Mouse (Mus musculus) heart, embryonic 15.5 days (tissue): ENCODE measurements around the gene Rasgrf1. TPM values are rescaled to one million over a fixed set of nuclear protein-coding genes. Genes with fewer than 3 reads are reported as not detected.
"Not testable (repeated sequence)": the region's sequence is repeated elsewhere in the genome, so short reads cannot be mapped to it uniquely, and the experiment has no call there.

Source experiments
- ATAC-seq: fragments of 200-750 bp; cut with Nextera tagmentation; replicated peaks from 2 replicates; pipeline ENCODE4 v1.8.0; 2017; ENCODE audit warnings: low read depth, moderate TSS enrichment; ENCODE audit not compliant: insufficient number of reproducible peaks, insufficient read depth, low FRiP score
- H3K27ac ChIP-seq: fragments of 300-500 bp; sonication (generic); 2 replicates; pipeline ENCODE4 v1.5.1; 2015; ENCODE audit warnings: mild to moderate bottlenecking, inconsistent platforms
- H3K27me3 ChIP-seq: fragments of 300-500 bp; sonication (generic); 2 replicates; pipeline ENCODE4 v1.6.1; 2015; ENCODE audit warnings: inconsistent platforms
- H3K36me3 ChIP-seq: fragments of 300-500 bp; sonication (generic); 2 replicates; pipeline ENCODE4 v1.6.1; 2015; ENCODE audit warnings: mild to moderate bottlenecking, inconsistent platforms
- H3K4me1 ChIP-seq: fragments of 300-500 bp; sonication (generic); replicated peaks from 2 replicates; pipeline ENCODE4 v1.6.1; 2015; ENCODE audit warnings: inconsistent platforms
- H3K4me2 ChIP-seq: fragments of 300-500 bp; sonication (generic); 2 replicates; pipeline ENCODE4 v1.6.1; 2015; ENCODE audit warnings: inconsistent platforms, mild to moderate bottlenecking, moderate library complexity
- H3K4me3 ChIP-seq: fragments of 300-500 bp; sonication (generic); 2 replicates; pipeline ENCODE4 v1.5.1; 2015; ENCODE audit warnings: mild to moderate bottlenecking, inconsistent platforms
- H3K9ac ChIP-seq: fragments of 300-500 bp; sonication (generic); 2 replicates; pipeline ENCODE4 v1.6.1; 2015; ENCODE audit warnings: mild to moderate bottlenecking, inconsistent platforms
- H3K9me3 ChIP-seq: fragments of 300-500 bp; sonication (generic); replicated peaks from 2 replicates; pipeline ENCODE4 v1.6.1; 2016; ENCODE audit warnings: inconsistent platforms
- WGBS: fragments of 180-500 bp; shearing (Covaris S2); methylation state at CpG from one replicate; pipeline ENCODE4 v1.1.7; 2015; ENCODE audit warnings: mixed read lengths; 5-methylcytosine and 5-hydroxymethylcytosine counted together
- polyA plus RNA-seq: library from polyadenylated mRNA; unstranded; fragments of >200 nt; fragmentation: Nextera tagmentation; extraction: Ambion mirVana; gene quantifications from 2 replicates; pipeline ENCODE4 v1.2.1, GENCODE M21; 2015

Gene Rasgrf1
- polyA plus RNA-seq, 1 experiment from 2014 or later, result 0.11 TPM

GRCm38 (mm10) chr9:90041556-90041955 lies 131.8 kb downstream of the Rasgrf1 start:
- H3K27me3 ChIP-seq, result no peaks in the 10 kb centered on the region
- no peak overlapping the region for H3K27ac ChIP-seq
- H3K36me3 ChIP-seq, result no peaks in the 10 kb centered on the region
- H3K4me2 ChIP-seq, result no peak overlapping the region
- H3K4me3 ChIP-seq, result no peak overlapping the region
- WGBS, result 93% methylated on average over 3 of the region's 3 CpGs
- ATAC-seq, result no peak
- H3K9me3 ChIP-seq, result no peaks in the 10 kb centered on the region
- H3K9ac ChIP-seq, result no peak overlapping the region
- H3K4me1 ChIP-seq, result no peaks in the 10 kb centered on the region

- H3K9me3 ChIP-seq, H3K4me3 ChIP-seq, H3K36me3 ChIP-seq, H3K4me2 ChIP-seq, H3K4me1 ChIP-seq, H3K9ac ChIP-seq, H3K27ac ChIP-seq, ATAC-seq, H3K27me3 ChIP-seq: not testable (repeated sequence)
- 86% methylated on average over 8 of the region's 8 CpGs for WGBS
These were observed 133.2 kb downstream of the Rasgrf1 start for GRCm38 (mm10) chr9:90042906-90043305.

DNA sequence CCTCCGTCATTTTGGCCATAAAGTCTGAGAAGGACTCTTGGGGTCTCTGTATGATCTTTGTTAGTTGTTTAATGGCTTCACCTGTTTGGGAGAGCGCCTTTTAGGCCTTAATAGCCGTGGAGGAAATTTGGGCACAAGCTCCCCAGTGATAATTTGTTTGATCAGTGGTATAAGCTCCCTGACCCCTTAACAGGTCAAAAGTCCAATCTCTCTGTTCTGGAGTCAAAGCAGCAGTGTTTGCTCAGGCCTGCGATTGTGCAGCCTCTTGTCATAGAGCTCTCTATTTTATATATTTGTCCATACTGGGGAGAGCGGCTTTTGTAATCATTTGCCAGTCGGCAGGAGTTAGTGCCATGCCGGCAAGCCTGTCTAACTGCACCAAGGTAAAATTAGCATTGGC lies 135.5 kb downstream of the Rasgrf1 start:
- H3K27me3 ChIP-seq, result no peaks in the 10 kb centered on the region
- no peaks in the 10 kb centered on the region for H3K9me3 ChIP-seq
- 88% methylated on average over 7 of the region's 7 CpGs for WGBS
- H3K9ac ChIP-seq, result no peak overlapping the region
- H3K4me1 ChIP-seq, result no peaks in the 10 kb centered on the region
- no peak overlapping the region for H3K27ac ChIP-seq
- no peaks in the 10 kb centered on the region for H3K36me3 ChIP-seq
- ATAC-seq, result no peak
- no peak overlapping the region for H3K4me2 ChIP-seq
- H3K4me3 ChIP-seq, result no peak overlapping the region

GRCm38 (mm10) chr9:90047937-90048627 lies 138.4 kb downstream of the Rasgrf1 start:
- ATAC-seq, result peak; percentile 77
- Histone ChIP-seq H3K4me2 (no peak overlapping the region), H3K27me3 (no peaks in the 10 kb centered on the region), H3K4me3 (no peak overlapping the region), H3K27ac (peak overlapping the region; percentile 32), H3K9me3 (no peaks in the 10 kb centered on the region), H3K4me1 (no peaks in the 10 kb centered on the region), H3K9ac (no peak overlapping the region), H3K36me3 (no peaks in the 10 kb centered on the region)
- 33% methylated on average over 5 of the region's 5 CpGs for WGBS

- H3K27me3 ChIP-seq, result no peaks in the 10 kb centered on the region
- H3K4me2 ChIP-seq, result peak within 1 kb of the TSS; percentile 93
- H3K9ac ChIP-seq, result peak within 1 kb of the TSS; percentile 71
- WGBS, result 75% methylated on average over 2 of the region's 2 CpGs
- H3K36me3 ChIP-seq, result no peaks in the 10 kb centered on the region
- H3K27ac ChIP-seq, result peak within 1 kb of the TSS; percentile 73
- no peaks in the 10 kb centered on the region for H3K9me3 ChIP-seq
- no peak for ATAC-seq
- H3K4me1 ChIP-seq, result peaks cover 3% of the 10 kb centered on the region; the same call in 1 of the 2 replicates
- peak within 1 kb of the TSS; percentile 73 for H3K4me3 ChIP-seq
These were observed 144.1 kb downstream of the Rasgrf1 start, which contains the start of gene Ctsh for GRCm38 (mm10) chr9:90053852-90054251. Gene Ctsh (plus strand): TSS chr9:90054152.

DNA sequence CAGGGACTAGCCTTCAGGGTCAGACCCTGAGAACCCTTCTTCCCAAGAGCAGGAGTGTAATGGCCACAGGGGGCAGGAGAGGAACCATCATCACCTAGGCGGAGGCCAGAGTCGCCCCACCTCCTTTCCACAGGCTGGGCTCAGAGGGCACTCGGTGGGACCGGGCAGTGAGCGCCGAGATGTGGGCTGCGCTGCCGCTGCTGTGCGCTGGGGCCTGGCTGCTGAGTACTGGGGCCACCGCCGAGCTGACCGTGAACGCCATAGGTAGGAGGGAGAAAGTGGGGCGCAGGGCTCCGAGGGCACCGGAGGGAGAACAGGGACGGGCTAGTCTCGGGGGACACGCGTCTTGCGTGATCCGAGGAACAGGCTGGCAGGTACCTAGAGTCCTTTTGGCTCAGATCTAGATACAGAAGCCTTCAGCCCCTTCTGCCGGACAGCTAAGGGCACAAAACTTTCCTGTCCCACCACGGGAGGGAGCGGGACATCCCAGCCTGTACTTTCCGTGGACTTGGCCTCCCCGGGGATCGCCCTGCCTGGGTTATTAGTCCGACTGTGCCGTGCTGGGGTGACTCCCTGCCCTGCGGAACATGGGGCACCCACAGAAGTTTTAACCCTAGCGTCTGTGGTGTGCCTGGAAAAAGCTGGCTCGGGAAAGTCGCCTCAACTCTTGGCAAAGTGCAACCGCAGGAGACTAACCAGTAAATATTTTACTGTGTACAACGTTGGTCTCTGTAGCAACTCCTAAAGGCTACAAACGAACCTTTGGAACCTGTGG lies 144.8 kb downstream of the Rasgrf1 start:
- peak; percentile 90 for ATAC-seq
- Histone ChIP-seq H3K27ac (peak overlapping the region; percentile 73), H3K9ac (peak overlapping the region; percentile 71), H3K9me3 (no peaks in the 10 kb centered on the region), H3K4me1 (peaks cover 3% of the 10 kb centered on the region; the same call in 1 of the 2 replicates), H3K27me3 (no peaks in the 10 kb centered on the region), H3K4me2 (peak overlapping the region; percentile 93), H3K4me3 (peak overlapping the region; percentile 73), H3K36me3 (no peaks in the 10 kb centered on the region)
- under 1% methylated on average over 37 of the region's 37 CpGs for WGBS

- Histone ChIP-seq H3K9me3 (no peaks in the 10 kb centered on the region), H3K9ac (no peak overlapping the region), H3K27me3 (no peaks in the 10 kb centered on the region), H3K4me2 (peak overlapping the region; percentile 93), H3K4me1 (peaks cover 3% of the 10 kb centered on the region; the same call in 1 of the 2 replicates), H3K4me3 (peak overlapping the region; percentile 73), H3K27ac (no peak overlapping the region), H3K36me3 (no peaks in the 10 kb centered on the region)
- 39% methylated on average over 5 of the region's 5 CpGs for WGBS
- ATAC-seq, result no peak
These were observed 145.7 kb downstream of the Rasgrf1 start for GRCm38 (mm10) chr9:90055409-90055808.

- no peaks in the 10 kb centered on the region for H3K36me3 ChIP-seq
- H3K4me2 ChIP-seq, result peak overlapping the region; percentile 93; the same call in 1 of the 2 replicates
- H3K27me3 ChIP-seq, result no peaks in the 10 kb centered on the region
- no peak overlapping the region for H3K27ac ChIP-seq
- peak overlapping the region; percentile 73; the same call in 1 of the 2 replicates for H3K4me3 ChIP-seq
- no peak for ATAC-seq
- H3K9ac ChIP-seq, result no peak overlapping the region
- 82% methylated on average over 3 of the region's 3 CpGs for WGBS
- no peaks in the 10 kb centered on the region for H3K9me3 ChIP-seq
- peaks cover 3% of the 10 kb centered on the region; the same call in 1 of the 2 replicates for H3K4me1 ChIP-seq
These were observed 146.2 kb downstream of the Rasgrf1 start for GRCm38 (mm10) chr9:90055911-90056310.

GRCm38 (mm10) chr9:90056716-90057115 lies 147.0 kb downstream of the Rasgrf1 start:
- no peak overlapping the region for H3K4me3 ChIP-seq
- H3K9me3 ChIP-seq, result no peaks in the 10 kb centered on the region
- WGBS, result 74% methylated on average over 2 of the region's 2 CpGs
- no peaks in the 10 kb centered on the region for H3K36me3 ChIP-seq
- no peak overlapping the region for H3K4me2 ChIP-seq
- peaks cover 3% of the 10 kb centered on the region; the same call in 1 of the 2 replicates for H3K4me1 ChIP-seq
- H3K9ac ChIP-seq, result no peak overlapping the region
- no peak overlapping the region for H3K27ac ChIP-seq
- no peaks in the 10 kb centered on the region for H3K27me3 ChIP-seq
- ATAC-seq, result no peak

- Histone ChIP-seq H3K36me3 (no peaks in the 10 kb centered on the region), H3K9ac (no peak overlapping the region), H3K4me3 (no peak overlapping the region), H3K9me3 (no peaks in the 10 kb centered on the region), H3K4me1 (no peaks in the 10 kb centered on the region), H3K4me2 (no peak overlapping the region), H3K27me3 (no peaks in the 10 kb centered on the region), H3K27ac (no peak overlapping the region)
- 76% methylated on average over 9 of the region's 9 CpGs for WGBS
- no peak for ATAC-seq
These were observed 150.3 kb downstream of the Rasgrf1 start for GRCm38 (mm10) chr9:90059828-90060573.

GRCm38 (mm10) chr9:90060574-90060875 lies 150.8 kb downstream of the Rasgrf1 start:
- H3K27me3 ChIP-seq, result no peaks in the 10 kb centered on the region
- H3K4me3 ChIP-seq, result no peak overlapping the region
- H3K4me1 ChIP-seq, result no peaks in the 10 kb centered on the region
- WGBS, result 82% methylated on average over 2 of the region's 2 CpGs
- ATAC-seq, result no peak
- H3K4me2 ChIP-seq, result no peak overlapping the region
- H3K36me3 ChIP-seq, result no peaks in the 10 kb centered on the region
- H3K27ac ChIP-seq, result no peak overlapping the region
- no peak overlapping the region for H3K9ac ChIP-seq
- no peaks in the 10 kb centered on the region for H3K9me3 ChIP-seq
